Mouse (Mus musculus) forebrain, embryonic 15.5 days (tissue): ENCODE data around the gene Slc39a3. TPM values are rescaled to one million over a fixed set of nuclear protein-coding genes. Genes with fewer than 3 reads are reported as not detected.

Experiments used
- ATAC-seq: fragments of 200-750 bp; cut with Nextera tagmentation; replicated peaks from 2 replicates; pipeline ENCODE4 v1.8.0; 2017; ENCODE audit warnings: mild to moderate bottlenecking, moderate TSS enrichment, moderate library complexity
- H3K27ac ChIP-seq: fragments of 300-500 bp; sonication (generic); replicated peaks from 2 replicates; pipeline ENCODE4 v1.5.1; 2015; ENCODE audit warnings: mild to moderate bottlenecking, inconsistent platforms
- H3K27me3 ChIP-seq: fragments of 300-500 bp; sonication (generic); 2 replicates; pipeline ENCODE4 v1.6.1; 2015; ENCODE audit warnings: inconsistent platforms
- H3K36me3 ChIP-seq: fragments of 300-500 bp; sonication (generic); 2 replicates; pipeline ENCODE4 v1.6.1; 2015; ENCODE audit warnings: mild to moderate bottlenecking, inconsistent platforms
- H3K4me1 ChIP-seq: fragments of 300-500 bp; sonication (generic); 2 replicates; pipeline ENCODE4 v1.6.1; 2015; ENCODE audit warnings: inconsistent platforms
- H3K4me2 ChIP-seq: fragments of 300-500 bp; sonication (generic); replicated peaks from 2 replicates; pipeline ENCODE4 v1.6.1; 2015; ENCODE audit warnings: mild to moderate bottlenecking, inconsistent platforms
- H3K4me3 ChIP-seq: fragments of 300-500 bp; sonication (generic); 2 replicates; pipeline ENCODE4 v1.5.1; 2015; ENCODE audit warnings: mild to moderate bottlenecking, inconsistent platforms
- H3K9ac ChIP-seq: fragments of 300-500 bp; sonication (generic); replicated peaks from 2 replicates; pipeline ENCODE4 v1.6.1; 2015; ENCODE audit warnings: mild to moderate bottlenecking, inconsistent platforms
- H3K9me3 ChIP-seq: fragments of 300-500 bp; sonication (generic); 2 replicates; pipeline ENCODE4 v1.6.1; 2016; ENCODE audit warnings: inconsistent platforms
- WGBS: fragments of 180-500 bp; shearing (Covaris S2); methylation state at CpG from one replicate; pipeline ENCODE4 v1.1.7; 2015; ENCODE audit warnings: mixed read lengths; 5-methylcytosine and 5-hydroxymethylcytosine counted together
- polyA plus RNA-seq: library from polyadenylated mRNA; unstranded; fragments of >200 nt; fragmentation: Nextera tagmentation; extraction: Ambion mirVana; gene quantifications from 2 replicates; pipeline ENCODE4 v1.2.1, GENCODE M21; 2015

The Slc39a3 gene
- polyA plus RNA-seq, 1 experiment from 2014 or later: 46.3 TPM

DNA sequence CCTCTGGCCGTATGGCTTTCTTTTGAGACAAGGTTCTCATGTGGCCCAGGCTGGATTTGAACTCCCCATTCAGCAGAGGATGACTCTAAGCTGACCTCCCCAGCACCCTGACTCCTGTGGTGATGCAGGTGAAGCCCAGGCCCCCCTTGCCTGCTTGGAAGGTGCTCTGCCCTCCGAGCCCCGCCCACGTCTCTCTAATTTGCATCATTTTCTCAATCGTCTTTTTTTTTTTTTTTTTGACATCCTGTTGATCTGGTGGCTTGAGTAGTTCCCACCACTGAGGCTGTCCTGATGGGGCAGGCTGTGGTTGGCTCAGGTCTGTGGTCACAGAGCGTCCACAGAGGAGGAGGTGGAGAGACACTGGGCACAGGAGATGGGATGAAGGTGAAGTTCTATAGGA is 47.8 kb downstream of the Slc39a3 start:
- Histone ChIP-seq H3K27me3 (peaks cover 29% of the 10 kb centered on the region), H3K9me3 (no peaks in the 10 kb centered on the region), H3K27ac (no peak overlapping the region), H3K36me3 (no peaks in the 10 kb centered on the region), H3K4me1 (peaks cover 8% of the 10 kb centered on the region), H3K4me3 (no peak overlapping the region), H3K4me2 (no peak overlapping the region), H3K9ac (no peak overlapping the region)
- WGBS: 68% methylated on average over 6 of the region's 6 CpGs
- no peak for ATAC-seq

DNA sequence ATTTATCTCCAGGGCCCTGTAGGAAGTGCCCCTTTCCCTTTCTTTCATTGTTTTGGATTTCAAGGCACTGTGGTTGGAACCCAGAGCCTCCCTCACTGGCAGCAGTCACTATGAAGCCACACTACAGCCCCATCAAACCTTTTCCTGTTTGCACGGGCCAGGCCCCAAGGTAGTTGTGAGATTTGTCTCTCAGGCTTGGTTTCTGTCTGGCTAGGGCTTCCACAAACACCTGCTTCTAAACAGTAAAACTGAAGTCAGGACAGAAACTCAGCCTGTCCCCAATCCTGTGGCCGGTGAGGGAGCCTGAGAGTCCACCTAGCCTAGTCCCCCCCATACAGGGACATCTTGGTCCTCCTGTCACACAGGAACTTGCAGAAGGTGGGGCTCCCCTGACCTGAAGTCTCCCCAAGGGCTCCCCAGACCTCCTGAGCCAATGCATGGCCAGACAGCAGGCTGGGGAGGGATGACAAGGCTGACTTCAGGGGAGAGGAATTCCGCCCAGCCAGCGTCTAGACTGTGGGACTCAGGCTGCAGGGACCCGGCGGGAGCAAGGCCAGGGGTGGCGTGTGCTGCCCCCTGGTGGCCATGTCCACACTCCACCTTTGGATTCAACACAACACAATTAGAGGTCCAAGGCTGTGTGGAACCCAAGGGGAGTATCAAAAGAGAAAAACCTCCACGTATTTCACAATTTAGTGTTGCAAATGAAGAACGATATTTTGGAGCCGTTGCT is 49.4 kb downstream of the Slc39a3 start:
- H3K9ac ChIP-seq: no peak overlapping the region
- H3K4me1 ChIP-seq: peaks cover 8% of the 10 kb centered on the region
- H3K4me3 ChIP-seq: no peak overlapping the region
- H3K27ac ChIP-seq: no peak overlapping the region
- peaks cover 34% of the 10 kb centered on the region for H3K27me3 ChIP-seq
- no peaks in the 10 kb centered on the region for H3K36me3 ChIP-seq
- H3K4me2 ChIP-seq: no peak overlapping the region
- ATAC-seq: peak; percentile 83
- WGBS: 14% methylated on average over 10 of the region's 10 CpGs
- H3K9me3 ChIP-seq: no peaks in the 10 kb centered on the region

DNA sequence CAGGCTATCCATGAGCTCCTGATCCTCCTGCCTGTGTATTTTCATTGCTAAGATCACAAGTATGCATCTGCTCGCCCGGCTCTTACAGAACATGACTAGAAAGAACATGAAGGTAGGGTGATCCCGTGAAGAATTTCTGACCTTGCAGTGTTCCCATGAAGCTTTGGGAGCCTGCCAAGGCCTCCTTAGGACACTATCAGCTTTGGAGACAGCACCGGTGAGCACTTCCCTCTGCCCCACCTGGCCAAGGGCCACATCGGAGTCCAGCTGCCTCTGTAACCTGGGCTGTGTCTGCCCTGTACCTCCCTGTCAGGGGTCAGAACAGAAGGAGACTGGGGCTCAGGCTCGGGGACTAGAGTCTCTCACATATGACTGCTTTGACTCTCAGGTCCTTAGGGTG is 50.5 kb downstream of the Slc39a3 start:
- Histone ChIP-seq H3K4me2 (no peak overlapping the region), H3K36me3 (no peaks in the 10 kb centered on the region), H3K27me3 (peaks cover 34% of the 10 kb centered on the region), H3K27ac (no peak overlapping the region), H3K4me1 (peaks cover 8% of the 10 kb centered on the region), H3K4me3 (no peak overlapping the region), H3K9me3 (no peaks in the 10 kb centered on the region), H3K9ac (no peak overlapping the region)
- no peak for ATAC-seq
- WGBS: 74% methylated on average over 6 of the region's 6 CpGs

DNA sequence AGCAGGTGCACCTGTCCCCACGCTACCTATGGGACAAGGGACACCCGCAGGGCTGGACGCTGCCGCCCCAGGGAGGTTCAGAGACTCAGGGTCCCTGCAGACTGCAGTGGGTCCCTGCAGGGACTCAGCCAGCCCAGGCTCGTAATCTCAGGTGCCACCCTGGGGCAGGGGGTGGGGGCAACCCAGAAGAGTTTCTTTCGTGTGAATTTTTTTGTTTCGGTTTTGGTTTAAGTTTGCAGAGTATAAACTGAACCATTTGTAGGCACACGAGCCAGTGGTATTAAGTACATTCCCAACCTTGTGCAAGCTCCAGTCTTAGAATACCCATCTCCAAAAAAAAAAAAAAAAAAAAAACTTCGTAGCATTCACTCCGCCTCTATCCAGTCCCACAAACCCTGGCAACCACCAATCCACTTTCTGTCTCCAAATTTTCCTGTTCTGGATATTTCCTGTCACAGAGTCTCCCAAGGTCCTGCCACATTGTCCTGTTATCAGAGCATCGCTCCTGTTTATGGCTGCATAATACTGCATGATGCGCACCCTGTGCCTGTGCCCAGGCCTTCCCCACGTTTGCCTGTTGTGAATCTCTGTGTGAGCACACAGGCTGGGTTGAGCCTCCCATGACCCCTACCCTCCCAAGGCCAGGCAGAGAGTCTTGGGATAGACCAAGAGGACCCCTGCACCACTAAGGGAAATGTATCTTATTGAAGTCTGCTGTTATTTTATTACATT is 51.1 kb downstream of the Slc39a3 start:
- WGBS: 32% methylated on average over 13 of the region's 13 CpGs

DNA sequence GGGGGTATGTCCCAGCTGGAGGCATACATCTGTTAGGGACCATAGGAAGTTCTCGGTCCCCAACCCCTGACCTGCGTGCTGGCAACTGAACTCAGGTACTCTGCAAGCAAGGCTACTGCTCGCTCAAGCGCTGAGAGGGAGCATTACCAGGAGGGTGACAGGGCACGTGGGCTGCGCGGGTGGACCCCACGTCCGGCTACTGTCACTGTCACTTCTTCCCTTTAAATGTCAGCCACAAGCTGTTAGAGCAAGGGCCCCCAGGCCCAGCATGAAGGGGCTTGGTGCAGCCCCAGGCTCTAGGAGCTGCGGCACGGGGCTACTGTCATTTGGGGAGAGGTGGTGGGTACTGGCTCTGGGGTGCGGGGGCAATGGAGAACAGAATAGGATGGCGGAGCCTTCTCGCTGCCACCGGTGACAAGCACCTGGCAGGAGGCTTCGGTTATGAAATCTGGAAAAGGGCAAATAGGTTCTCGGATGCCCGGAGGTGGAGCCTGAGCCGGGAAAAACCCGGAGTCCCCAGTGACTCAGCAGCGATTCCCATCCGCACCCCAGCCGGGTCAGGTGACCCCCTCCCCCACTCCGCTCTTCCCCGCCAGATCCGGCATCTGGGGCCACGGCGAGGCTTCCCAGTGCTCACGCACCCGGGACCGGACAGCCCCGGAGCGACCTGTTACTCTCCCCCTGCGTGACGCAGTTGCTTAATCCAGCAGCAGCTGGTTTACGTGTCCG is 51.8 kb downstream of the Slc39a3 start:
- Histone ChIP-seq H3K27ac (no peak overlapping the region), H3K4me1 (peaks cover 8% of the 10 kb centered on the region), H3K9me3 (no peaks in the 10 kb centered on the region), H3K4me3 (0 out of 2 replicates have a peak overlapping the region, but pooled peaks have one; percentile 5), H3K36me3 (no peaks in the 10 kb centered on the region), H3K9ac (no peak overlapping the region), H3K27me3 (peaks cover 34% of the 10 kb centered on the region), H3K4me2 (peak overlapping the region; percentile 21)
- no peak for ATAC-seq
- 9% methylated on average over 37 of the region's 37 CpGs for WGBS

More for the DNA sequence above, 51.1 kb downstream of the Slc39a3 start:
- Histone ChIP-seq H3K36me3 (no peaks in the 10 kb centered on the region), H3K4me1 (peaks cover 8% of the 10 kb centered on the region), H3K9ac (no peak overlapping the region), H3K4me3 (no peak overlapping the region), H3K27ac (no peak overlapping the region), H3K4me2 (peak overlapping the region; percentile 21; the same call in 1 of the 2 replicates), H3K9me3 (no peaks in the 10 kb centered on the region), H3K27me3 (peaks cover 34% of the 10 kb centered on the region)
- no peak for ATAC-seq

DNA sequence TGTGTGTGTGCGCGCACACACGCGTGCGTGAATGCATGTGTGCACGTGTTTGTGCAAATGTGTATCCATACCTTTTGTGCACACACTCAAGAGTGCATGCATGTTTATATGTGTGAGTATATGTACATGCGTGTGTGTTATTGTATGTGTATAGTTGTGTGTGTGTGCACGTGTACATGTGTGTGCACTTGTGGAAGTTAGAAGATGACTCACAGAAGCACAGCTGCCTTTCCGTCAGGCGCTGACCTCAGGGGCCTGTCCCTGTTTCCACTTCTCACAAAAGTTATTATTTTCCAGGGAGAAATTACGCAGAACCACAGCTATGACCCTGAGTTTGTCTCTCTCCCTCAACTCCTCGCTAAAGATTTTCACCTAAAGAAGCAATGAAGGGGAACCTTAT is 53.0 kb downstream of the Slc39a3 start:
- H3K27me3 ChIP-seq: peaks cover 34% of the 10 kb centered on the region
- WGBS: 91% methylated on average over 12 of the region's 12 CpGs

DNA sequence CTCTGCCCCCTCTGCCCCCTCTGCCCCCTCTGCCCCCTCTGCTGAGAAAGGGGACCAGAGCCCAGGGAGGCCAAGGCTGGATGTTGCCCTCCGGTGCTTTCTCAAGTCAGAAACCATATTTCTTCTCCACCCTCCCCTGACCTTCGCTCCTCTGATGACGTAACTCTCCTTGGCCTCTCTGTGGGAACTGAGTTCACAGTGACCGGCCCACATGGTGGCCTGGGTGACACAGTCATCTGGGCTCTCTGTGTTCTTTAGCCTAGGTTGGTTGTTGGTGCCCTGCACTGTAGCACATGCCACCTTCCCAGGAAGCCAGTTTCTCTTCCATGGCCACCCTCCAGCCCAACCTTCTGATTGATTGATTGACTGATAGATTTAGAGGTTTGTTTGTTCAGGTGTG is 54.8 kb downstream of the Slc39a3 start:
- ATAC-seq: no peak
- H3K27ac ChIP-seq: no peak overlapping the region
- H3K4me2 ChIP-seq: no peak overlapping the region
- WGBS: 87% methylated on average over 4 of the region's 4 CpGs
- H3K9ac ChIP-seq: no peak overlapping the region
- peaks cover 5% of the 10 kb centered on the region for H3K4me1 ChIP-seq
- no peaks in the 10 kb centered on the region for H3K9me3 ChIP-seq
- H3K27me3 ChIP-seq: peaks cover 28% of the 10 kb centered on the region
- H3K4me3 ChIP-seq: no peak overlapping the region
- H3K36me3 ChIP-seq: no peaks in the 10 kb centered on the region

More for the DNA sequence above, 53.0 kb downstream of the Slc39a3 start:
- H3K4me3 ChIP-seq: no peak overlapping the region
- no peak overlapping the region for H3K27ac ChIP-seq
- no peak overlapping the region for H3K9ac ChIP-seq
- H3K4me2 ChIP-seq: no peak overlapping the region
- H3K36me3 ChIP-seq: no peaks in the 10 kb centered on the region
- H3K4me1 ChIP-seq: peaks cover 8% of the 10 kb centered on the region
- no peaks in the 10 kb centered on the region for H3K9me3 ChIP-seq
- ATAC-seq: no peak

DNA sequence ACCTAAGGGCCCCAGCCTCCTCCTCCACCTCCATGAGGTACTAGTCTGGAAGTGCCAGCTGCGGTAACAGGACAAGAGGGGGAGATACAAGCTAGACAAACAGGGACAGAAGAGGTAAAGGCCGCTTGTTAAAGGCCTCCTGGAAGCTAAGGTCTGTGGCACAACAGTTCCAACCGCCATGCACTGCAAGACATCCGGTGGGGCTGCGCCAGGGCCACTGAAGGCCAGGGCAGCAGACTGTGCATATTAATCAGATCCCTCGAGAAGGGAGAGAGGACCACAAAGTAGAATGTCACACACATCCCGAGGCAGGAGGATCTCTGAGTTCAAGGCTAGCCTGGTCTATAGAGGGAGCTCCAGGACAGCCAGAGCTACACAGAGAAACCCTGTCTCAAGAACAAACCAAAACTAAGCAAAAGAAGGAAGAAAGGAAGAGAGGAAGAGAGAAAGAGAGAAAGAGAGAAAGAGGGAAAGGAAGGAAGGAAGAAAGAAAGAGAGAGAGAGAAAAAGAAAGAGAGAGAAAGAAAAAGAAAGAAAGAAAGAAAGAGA is 55.6 kb downstream of the Slc39a3 start:
- Histone ChIP-seq H3K9ac (no peak overlapping the region), H3K36me3 (no peaks in the 10 kb centered on the region), H3K27me3 (peaks cover 24% of the 10 kb centered on the region), H3K4me1 (peaks cover 5% of the 10 kb centered on the region), H3K4me3 (no peak overlapping the region), H3K4me2 (no peak overlapping the region), H3K9me3 (no peaks in the 10 kb centered on the region), H3K27ac (no peak overlapping the region)
- ATAC-seq: no peak
- WGBS: 49% methylated on average over 7 of the region's 7 CpGs

Other genes with a start within 250 kb of the Slc39a3 start
- 60.2 and 62.6 TPM in 2 replicates for gene Sf3a2, start 239.2 kb downstream of the Slc39a3 start, polyA plus RNA-seq
- gene Plekhj1, start 238.8 kb downstream of the Slc39a3 start, polyA plus RNA-seq: 140 and 154 TPM in 2 replicates
- gene Amh, start 232.2 kb downstream of the Slc39a3 start, polyA plus RNA-seq: 0.10 TPM in 2 replicates
- gene Jsrp1, start 223.9 kb downstream of the Slc39a3 start, polyA plus RNA-seq: 0.31 TPM in 1 of 2 replicates, not detected in the other
- gene Oaz1, start 210.8 kb downstream of the Slc39a3 start, polyA plus RNA-seq: 1,419 and 1,463 TPM in 2 replicates
- gene Lingo3, start 193.4 kb downstream of the Slc39a3 start, polyA plus RNA-seq: 4.4 and 5.5 TPM in 2 replicates
- gene Lsm7, start 182.2 kb downstream of the Slc39a3 start, polyA plus RNA-seq: 268 and 279 TPM in 2 replicates
- 58.7 and 61.0 TPM in 2 replicates for gene Sppl2b, start 182.2 kb downstream of the Slc39a3 start, polyA plus RNA-seq
- gene Tmprss9, start 165.6 kb downstream of the Slc39a3 start, polyA plus RNA-seq: 0.06 and 0.15 TPM in 2 replicates
- gene Timm13, start 136.5 kb downstream of the Slc39a3 start, polyA plus RNA-seq: 326 and 357 TPM in 2 replicates
- gene Lmnb2, start 119.2 kb downstream of the Slc39a3 start, polyA plus RNA-seq: 50.6 and 53.5 TPM in 2 replicates
- gene Gadd45b, start 107.4 kb downstream of the Slc39a3 start, polyA plus RNA-seq: 5.5 and 5.9 TPM in 2 replicates
- 30.8 and 32.1 TPM in 2 replicates for gene Gng7, start 22.5 kb downstream of the Slc39a3 start, polyA plus RNA-seq
- 32.6 and 36.0 TPM in 2 replicates for gene Diras1, start 11.8 kb downstream of the Slc39a3 start, polyA plus RNA-seq
- gene Sgta, start 22.8 kb upstream of the Slc39a3 start, polyA plus RNA-seq: 316 and 320 TPM in 2 replicates
- gene Thop1, start 32.6 kb upstream of the Slc39a3 start, polyA plus RNA-seq: 60.0 and 61.7 TPM in 2 replicates
- gene Creb3l3, start 61.4 kb upstream of the Slc39a3 start, polyA plus RNA-seq: 0.13 and 0.25 TPM in 2 replicates
- gene Map2k2, start 68.5 kb upstream of the Slc39a3 start, polyA plus RNA-seq: 211 and 229 TPM in 2 replicates
- gene Zbtb7a, start 97.8 kb upstream of the Slc39a3 start, polyA plus RNA-seq: 12.1 and 15.1 TPM in 2 replicates
- 54.9 and 57.8 TPM in 2 replicates for gene Pias4, start 130.5 kb upstream of the Slc39a3 start, polyA plus RNA-seq
- gene Eef2, start 139.2 kb upstream of the Slc39a3 start, polyA plus RNA-seq: 633 and 637 TPM in 2 replicates
- gene Dapk3, start 145.6 kb upstream of the Slc39a3 start, polyA plus RNA-seq: 56.8 and 61.3 TPM in 2 replicates
- 0.14 and 0.19 TPM in 2 replicates for gene 4930442H23Rik, start 146.4 kb upstream of the Slc39a3 start, polyA plus RNA-seq
- 0.11 TPM in 1 of 2 replicates, not detected in the other for gene Nmrk2, start 164.6 kb upstream of the Slc39a3 start, polyA plus RNA-seq
- 72.6 and 75.3 TPM in 2 replicates for gene Atcay, start 193.4 kb upstream of the Slc39a3 start, polyA plus RNA-seq
- gene Zfr2, start 195.7 kb upstream of the Slc39a3 start, polyA plus RNA-seq: 19.5 and 21.2 TPM in 2 replicates
- gene Matk, start 215.5 kb upstream of the Slc39a3 start, polyA plus RNA-seq: 22.4 TPM in 2 replicates
- 97.3 and 104 TPM in 2 replicates for gene Mrpl54, start 229.5 kb upstream of the Slc39a3 start, polyA plus RNA-seq
- 33.5 and 37.5 TPM in 2 replicates for gene Apba3, start 229.5 kb upstream of the Slc39a3 start, polyA plus RNA-seq